Mouse (Mus musculus) spleen, adult 2 months (tissue): ENCODE results near the gene Chst15. TPM values are rescaled to one million over a fixed set of nuclear protein-coding genes. Genes with fewer than 3 reads are reported as not detected.

Experiments
- DNase-seq, 2 experiments: peaks; one replicate each; pipeline versions ENCODE4 v3.0.0 to v3.0.0-alpha.2; 2012 to 2021; ENCODE audit warnings: low spot score in 2 of 2, low read depth in 1 of 2
- H3K27ac ChIP-seq: fragments of 200-500 bp; 2 replicates; pipeline ENCODE4 v1.5.1; 2012; ENCODE audit warnings: low read length, inconsistent platforms; ENCODE audit not compliant: insufficient read depth
- H3K27me3 ChIP-seq: fragments of 200-500 bp; 2 replicates; pipeline ENCODE4 v1.6.1; 2012; ENCODE audit warnings: mild to moderate bottlenecking, moderate library complexity, low read length, inconsistent platforms; ENCODE audit not compliant: control insufficient read depth, insufficient read depth
- H3K36me3 ChIP-seq: fragments of 200-500 bp; 2 replicates; pipeline ENCODE4 v1.6.1; 2012; ENCODE audit warnings: mild to moderate bottlenecking, low read length, inconsistent platforms; ENCODE audit not compliant: control insufficient read depth, insufficient read depth
- H3K4me1 ChIP-seq: fragments of 200-500 bp; 2 replicates; pipeline ENCODE4 v1.6.1; 2011; ENCODE audit warnings: inconsistent platforms; ENCODE audit not compliant: control insufficient read depth, insufficient read depth, insufficient read length
- H3K4me3 ChIP-seq: fragments of 200-500 bp; 2 replicates; pipeline ENCODE4 v1.5.1; 2011; ENCODE audit warnings: mild to moderate bottlenecking, inconsistent platforms; ENCODE audit not compliant: insufficient read depth, insufficient read length; ENCODE audit errors: extremely low read depth
- CTCF ChIP-seq: fragments of 200-500 bp; IDR thresholded peaks from 2 replicates; pipeline ENCODE4 v1.5.1; 2011; ENCODE audit warnings: mild to moderate bottlenecking, inconsistent platforms; ENCODE audit not compliant: insufficient read depth, insufficient read length, insufficient replicate concordance; ENCODE audit errors: extremely low read depth
- POLR2A ChIP-seq: fragments of 200-500 bp; IDR thresholded peaks from 2 replicates; pipeline ENCODE4 v1.6.1; 2011; ENCODE audit warnings: low read depth, low read length, inconsistent platforms
- WGBS: fragments of 180-500 bp; shearing (Covaris S2); methylation state at CpG from one replicate; pipeline ENCODE4 v1.1.7; 2018; 5-methylcytosine and 5-hydroxymethylcytosine counted together
- polyA plus RNA-seq: library from polyadenylated mRNA; depleted of rRNA; stranded (reverse); fragments of >200 nt; gene quantifications from 2 replicates; pipeline ENCODE4 v1.2.3, GENCODE M21; 2012

Gene Chst15
- polyA plus RNA-seq, 1 experiment = 27.9 TPM

- DNase-seq = no peak
- Histone ChIP-seq H3K27me3 (no peaks in the 10 kb centered on the region), H3K4me3 (no peak overlapping the region), H3K36me3 (no peaks in the 10 kb centered on the region), H3K27ac (0 out of 2 replicates have a peak overlapping the region, but pooled peaks have one; percentile 22), H3K4me1 (peaks cover 44% of the 10 kb centered on the region; the same call in 1 of the 2 replicates)
- WGBS = 29% methylated on average over 14 of the region's 14 CpGs
- TF ChIP-seq CTCF (no peak), POLR2A (no peak)
Measured at GRCm38 (mm10) chr7:132286630-132287339, 30.2 kb downstream of the Chst15 start.

- peaks cover 3% of the 10 kb centered on the region for H3K36me3 ChIP-seq
- H3K4me1 ChIP-seq = peaks cover 43% of the 10 kb centered on the region; the same call in 1 of the 2 replicates
- H3K27me3 ChIP-seq = no peaks in the 10 kb centered on the region
- no peak for TF ChIP-seq POLR2A
- DNase-seq = no peak
- 35% methylated on average over 1 of the region's 1 CpGs for WGBS
- H3K4me3 ChIP-seq = no peak overlapping the region
- no peak overlapping the region for H3K27ac ChIP-seq
Measured at GRCm38 (mm10) chr7:132284795-132285194, 32.2 kb downstream of the Chst15 start.

- Histone ChIP-seq H3K27me3 (no peaks in the 10 kb centered on the region), H3K27ac (no peak overlapping the region), H3K4me1 (peaks cover 40% of the 10 kb centered on the region; the same call in 1 of the 2 replicates), H3K36me3 (peaks cover 3% of the 10 kb centered on the region), H3K4me3 (no peak overlapping the region)
- 63% methylated on average over 7 of the region's 7 CpGs for WGBS
- no peak for DNase-seq
- TF ChIP-seq CTCF = no peak
- no peak for TF ChIP-seq POLR2A
Measured at GRCm38 (mm10) chr7:132284048-132284737, 32.8 kb downstream of the Chst15 start.

- 64% methylated on average over 2 of the region's 2 CpGs for WGBS
- DNase-seq = no peak
- no peak overlapping the region for H3K27ac ChIP-seq
- no peak overlapping the region for H3K4me3 ChIP-seq
- no peaks in the 10 kb centered on the region for H3K27me3 ChIP-seq
- TF ChIP-seq CTCF = no peak
- no peak for TF ChIP-seq POLR2A
- peaks cover 40% of the 10 kb centered on the region; the same call in 1 of the 2 replicates for H3K4me1 ChIP-seq
- H3K36me3 ChIP-seq = peaks cover 3% of the 10 kb centered on the region
Measured at GRCm38 (mm10) chr7:132282576-132282975, 34.5 kb downstream of the Chst15 start.

GRCm38 (mm10) chr7:132282161-132282560 lies 34.9 kb downstream of the Chst15 start:
- Histone ChIP-seq H3K4me3 (no peak overlapping the region), H3K27me3 (no peaks in the 10 kb centered on the region), H3K27ac (no peak overlapping the region), H3K4me1 (peaks cover 37% of the 10 kb centered on the region; the same call in 1 of the 2 replicates), H3K36me3 (peaks cover 3% of the 10 kb centered on the region)
- DNase-seq = no peak
- no peak for TF ChIP-seq POLR2A
- TF ChIP-seq CTCF = no peak
- WGBS = 49% methylated on average over 3 of the region's 3 CpGs

GRCm38 (mm10) chr7:132281753-132282152 lies 35.3 kb downstream of the Chst15 start:
- Histone ChIP-seq H3K27me3 (no peaks in the 10 kb centered on the region), H3K4me1 (peaks cover 35% of the 10 kb centered on the region; the same call in 1 of the 2 replicates), H3K27ac (no peak overlapping the region), H3K4me3 (no peak overlapping the region), H3K36me3 (peaks cover 3% of the 10 kb centered on the region)
- DNase-seq = no peak
- no peak for TF ChIP-seq POLR2A
- TF ChIP-seq CTCF = no peak
- WGBS = 76% methylated on average over 4 of the region's 4 CpGs
